Mouse (Mus musculus) embryonic facial prominence, embryonic 15.5 days (tissue): ENCODE measurements around the gene Cntn2. TPM values are rescaled to one million over a fixed set of nuclear protein-coding genes. Genes with fewer than 3 reads are reported as not detected.

Experiments used
- ATAC-seq: fragments of 200-750 bp; cut with Nextera tagmentation; 2 replicates; pipeline ENCODE4 v1.8.0; 2017; ENCODE audit warnings: low read depth, moderate TSS enrichment; ENCODE audit not compliant: insufficient number of reproducible peaks, low FRiP score, low TSS enrichment
- H3K27ac ChIP-seq: fragments of 300-500 bp; sonication (generic); replicated peaks from 2 replicates; pipeline ENCODE4 v1.5.1; 2015; ENCODE audit warnings: mild to moderate bottlenecking, inconsistent platforms
- H3K27me3 ChIP-seq: fragments of 300-500 bp; sonication (generic); 2 replicates; pipeline ENCODE4 v1.6.1; 2015; ENCODE audit warnings: inconsistent platforms
- H3K36me3 ChIP-seq: fragments of 300-500 bp; sonication (generic); 2 replicates; pipeline ENCODE4 v1.6.1; 2015; ENCODE audit warnings: mild to moderate bottlenecking, inconsistent platforms
- H3K4me1 ChIP-seq: fragments of 300-500 bp; sonication (generic); 2 replicates; pipeline ENCODE4 v1.6.1; 2015; ENCODE audit warnings: inconsistent platforms
- H3K4me2 ChIP-seq: fragments of 300-500 bp; sonication (generic); replicated peaks from 2 replicates; pipeline ENCODE4 v1.6.1; 2015; ENCODE audit warnings: mild to moderate bottlenecking, inconsistent platforms
- H3K4me3 ChIP-seq: fragments of 300-500 bp; sonication (generic); replicated peaks from 2 replicates; pipeline ENCODE4 v1.5.1; 2015; ENCODE audit warnings: mild to moderate bottlenecking, inconsistent platforms
- H3K9ac ChIP-seq: fragments of 300-500 bp; sonication (generic); 2 replicates; pipeline ENCODE4 v1.6.1; 2015; ENCODE audit warnings: inconsistent platforms
- H3K9me3 ChIP-seq: fragments of 300-500 bp; sonication (generic); replicated peaks from 2 replicates; pipeline ENCODE4 v1.6.1; 2016; ENCODE audit warnings: inconsistent platforms
- WGBS: fragments of 180-500 bp; shearing (Covaris S2); methylation state at CpG from one replicate; pipeline ENCODE4 v1.1.7; 2015; 5-methylcytosine and 5-hydroxymethylcytosine counted together
- polyA plus RNA-seq: library from polyadenylated mRNA; unstranded; fragments of >200 nt; fragmentation: Nextera tagmentation; extraction: Ambion mirVana; gene quantifications from 2 replicates; pipeline ENCODE4 v1.2.1, GENCODE M21; 2015

Gene Cntn2
- polyA plus RNA-seq, 1 experiment from 2014 or later: 1.5 TPM

DNA sequence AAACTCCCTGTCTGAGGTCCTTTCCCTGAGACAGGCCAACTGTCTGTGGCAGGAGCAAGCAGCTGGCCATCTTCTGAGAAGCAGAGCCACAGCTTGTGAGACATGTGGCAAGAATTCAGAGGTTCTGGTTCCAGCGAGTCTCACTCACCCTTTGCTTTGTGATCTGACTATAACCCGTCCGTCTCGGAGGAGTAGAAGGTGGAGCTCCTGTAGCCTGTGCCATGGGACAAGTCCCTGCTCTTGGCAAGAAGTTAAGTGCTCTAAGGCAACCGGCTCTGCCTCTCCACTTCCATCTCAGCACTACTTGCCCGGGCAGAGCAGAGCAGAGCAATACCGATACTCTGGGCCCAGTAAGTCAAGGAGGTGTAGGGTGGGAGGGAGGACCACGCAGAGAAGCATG, 27.9 kb upstream of the Cntn2 start:
- H3K4me2 ChIP-seq: no peak overlapping the region
- no peak overlapping the region for H3K27ac ChIP-seq
- no peak overlapping the region for H3K4me3 ChIP-seq
- H3K4me1 ChIP-seq: no peaks in the 10 kb centered on the region
- no peaks in the 10 kb centered on the region for H3K9me3 ChIP-seq
- WGBS: 72% methylated on average over 8 of the region's 8 CpGs
- H3K9ac ChIP-seq: no peak overlapping the region
- ATAC-seq: no peak
- no peaks in the 10 kb centered on the region for H3K36me3 ChIP-seq
- no peaks in the 10 kb centered on the region for H3K27me3 ChIP-seq

DNA sequence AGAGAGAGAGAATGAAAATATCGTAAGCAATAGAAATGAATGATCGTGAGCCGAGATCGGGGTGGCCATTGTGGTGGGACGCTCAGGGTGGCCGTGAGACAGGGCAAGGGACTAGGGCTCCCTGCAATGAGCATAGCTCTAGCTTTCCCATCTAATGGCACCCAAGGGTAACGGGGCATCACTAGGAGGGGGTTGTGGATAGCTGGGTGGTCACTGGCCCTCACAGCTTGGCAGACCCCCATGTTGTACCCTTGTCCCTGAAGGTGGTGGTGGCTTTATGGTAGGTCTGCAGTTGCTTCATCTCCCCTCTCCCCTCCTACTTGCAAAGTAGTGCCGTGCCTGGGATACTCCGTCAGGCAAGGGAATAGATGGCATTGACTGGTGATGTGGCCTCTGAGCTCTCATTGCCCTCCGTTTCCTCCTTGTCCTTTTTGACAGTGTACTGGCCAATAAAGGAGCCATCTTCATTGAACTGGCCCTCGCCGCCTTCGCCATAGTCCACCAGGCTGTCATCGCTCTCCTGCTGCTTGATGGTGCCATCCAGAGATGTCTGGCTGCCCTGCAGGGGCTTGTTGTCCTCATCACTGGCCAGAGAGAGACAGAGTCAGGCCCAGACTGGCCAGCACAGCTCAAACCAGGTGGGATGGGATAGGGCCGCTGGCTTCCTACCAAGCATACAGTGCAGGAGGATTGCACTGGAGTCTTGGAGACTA, 27.2 kb upstream of the Cntn2 start:
- Histone ChIP-seq H3K27me3 (no peaks in the 10 kb centered on the region), H3K4me2 (no peak overlapping the region), H3K36me3 (no peaks in the 10 kb centered on the region), H3K27ac (no peak overlapping the region), H3K9me3 (no peaks in the 10 kb centered on the region), H3K4me3 (no peak overlapping the region), H3K9ac (no peak overlapping the region), H3K4me1 (no peaks in the 10 kb centered on the region)
- ATAC-seq: no peak
- WGBS: 94% methylated on average over 15 of the region's 15 CpGs

DNA sequence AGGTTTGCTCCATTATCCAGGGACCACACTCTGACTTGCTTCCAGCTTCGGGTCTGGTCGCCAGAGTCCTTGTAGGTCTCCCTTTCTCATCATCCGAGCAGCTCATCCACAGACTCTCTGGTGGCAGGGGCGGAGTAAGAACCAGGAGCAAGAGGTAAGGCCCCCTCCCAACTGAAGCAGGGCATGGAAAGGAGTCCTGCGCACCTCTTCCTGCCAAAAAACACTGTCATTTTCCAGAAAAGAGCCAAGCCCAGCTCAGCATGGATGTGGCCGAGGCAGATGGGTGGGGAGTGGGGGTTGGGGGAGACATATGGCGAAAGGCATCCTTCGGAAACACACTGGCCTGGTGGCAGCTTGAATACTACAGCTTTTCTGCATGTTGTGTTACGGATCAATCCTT, 26.5 kb upstream of the Cntn2 start:
- no peak overlapping the region for H3K4me3 ChIP-seq
- no peak overlapping the region for H3K9ac ChIP-seq
- no peak overlapping the region for H3K27ac ChIP-seq
- 71% methylated on average over 9 of the region's 9 CpGs for WGBS
- ATAC-seq: no peak
- no peaks in the 10 kb centered on the region for H3K9me3 ChIP-seq
- H3K27me3 ChIP-seq: no peaks in the 10 kb centered on the region
- H3K4me1 ChIP-seq: no peaks in the 10 kb centered on the region
- no peaks in the 10 kb centered on the region for H3K36me3 ChIP-seq
- no peak overlapping the region for H3K4me2 ChIP-seq

DNA sequence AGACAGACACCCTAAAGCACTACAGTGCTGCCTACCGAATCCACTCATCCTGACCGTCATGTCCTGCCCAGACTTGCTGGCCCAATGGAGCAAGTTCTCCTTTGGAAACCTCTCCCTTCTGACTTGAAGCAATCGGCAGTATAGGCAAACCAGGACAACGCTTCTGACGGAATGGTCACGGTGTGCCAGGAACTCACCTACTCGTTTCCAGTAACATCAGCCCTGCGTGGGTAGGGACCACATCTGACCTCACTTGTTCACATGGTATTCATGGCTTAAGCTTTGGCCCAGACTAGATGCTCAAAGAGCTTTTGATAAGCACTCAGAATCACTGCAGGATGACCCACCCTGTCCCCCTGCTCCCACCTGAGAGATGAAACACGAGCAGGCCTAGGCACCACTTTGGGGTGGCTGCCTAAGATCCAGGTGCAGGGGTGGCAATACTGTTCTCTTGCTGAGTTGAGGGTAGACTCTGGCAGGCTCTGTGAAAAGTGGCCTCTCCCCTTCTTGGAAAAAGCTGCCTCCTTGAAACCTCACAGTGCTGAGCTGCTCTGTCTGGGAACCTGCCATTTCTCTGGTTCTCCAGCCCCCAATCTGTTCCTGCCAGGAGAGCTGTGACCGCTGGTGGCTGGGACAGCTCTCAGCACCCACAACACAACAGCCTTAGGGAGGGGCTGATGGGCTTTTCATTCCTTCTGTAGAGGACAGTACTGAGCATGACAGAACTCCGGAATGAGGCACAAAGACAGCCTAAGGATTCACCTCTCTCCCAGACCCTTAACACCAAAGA, 24.5 kb upstream of the Cntn2 start:
- H3K36me3 ChIP-seq: no peaks in the 10 kb centered on the region
- WGBS: 66% methylated on average over 11 of the region's 11 CpGs
- ATAC-seq: no peak
- H3K27ac ChIP-seq: no peak overlapping the region
- no peak overlapping the region for H3K4me2 ChIP-seq
- no peaks in the 10 kb centered on the region for H3K4me1 ChIP-seq
- no peaks in the 10 kb centered on the region for H3K27me3 ChIP-seq
- no peak overlapping the region for H3K4me3 ChIP-seq
- H3K9ac ChIP-seq: no peak overlapping the region
- H3K9me3 ChIP-seq: no peaks in the 10 kb centered on the region

DNA sequence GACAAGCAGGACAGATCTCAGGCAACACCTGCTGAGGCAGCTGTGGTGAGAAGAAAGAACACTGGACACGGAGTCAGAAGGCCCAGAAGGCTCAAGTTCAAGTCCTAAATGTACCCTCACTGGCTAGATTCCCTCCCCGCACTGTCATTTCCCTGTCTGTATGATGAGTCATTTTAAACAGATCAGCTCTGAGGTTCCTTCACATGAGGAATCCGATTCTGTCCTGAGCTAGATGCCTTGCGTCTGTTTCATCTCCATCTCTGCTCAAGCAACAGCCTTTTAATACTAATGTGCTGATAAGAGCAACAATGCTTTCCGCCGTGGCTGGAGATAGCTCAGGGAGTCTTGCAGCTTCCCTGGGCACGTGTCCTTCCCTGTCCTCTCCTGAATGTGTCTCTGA, 22.7 kb upstream of the Cntn2 start:
- Histone ChIP-seq H3K9me3 (no peaks in the 10 kb centered on the region), H3K9ac (no peak overlapping the region), H3K4me2 (no peak overlapping the region), H3K27ac (no peak overlapping the region), H3K4me1 (peaks cover 4% of the 10 kb centered on the region), H3K36me3 (no peaks in the 10 kb centered on the region), H3K27me3 (no peaks in the 10 kb centered on the region), H3K4me3 (no peak overlapping the region)
- no peak for ATAC-seq
- 64% methylated on average over 7 of the region's 7 CpGs for WGBS

DNA sequence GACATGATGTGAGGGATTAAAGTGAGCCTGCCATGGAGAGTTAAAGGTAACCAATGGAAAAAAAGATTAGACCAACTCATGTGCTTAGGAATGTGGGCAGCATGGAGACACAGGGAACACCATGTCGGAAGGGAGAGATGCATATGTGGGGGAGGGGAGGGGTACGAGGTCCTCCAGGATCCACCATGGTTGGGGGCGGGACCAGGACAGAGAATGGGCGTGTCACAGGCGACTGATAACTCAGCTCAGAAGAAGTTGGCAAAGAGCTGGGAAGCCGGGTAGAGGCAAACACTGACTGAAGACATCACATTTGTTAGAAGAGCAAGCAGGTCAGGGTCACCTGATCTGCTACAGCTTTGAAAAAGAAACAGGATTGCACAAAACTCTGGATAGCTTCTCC, 21.9 kb upstream of the Cntn2 start:
- ATAC-seq: no peak
- no peak overlapping the region for H3K4me2 ChIP-seq
- peaks cover 4% of the 10 kb centered on the region for H3K4me1 ChIP-seq
- H3K4me3 ChIP-seq: no peak overlapping the region
- no peak overlapping the region for H3K27ac ChIP-seq
- no peaks in the 10 kb centered on the region for H3K9me3 ChIP-seq
- 35% methylated on average over 6 of the region's 6 CpGs for WGBS
- no peaks in the 10 kb centered on the region for H3K36me3 ChIP-seq
- no peaks in the 10 kb centered on the region for H3K27me3 ChIP-seq
- H3K9ac ChIP-seq: no peak overlapping the region

DNA sequence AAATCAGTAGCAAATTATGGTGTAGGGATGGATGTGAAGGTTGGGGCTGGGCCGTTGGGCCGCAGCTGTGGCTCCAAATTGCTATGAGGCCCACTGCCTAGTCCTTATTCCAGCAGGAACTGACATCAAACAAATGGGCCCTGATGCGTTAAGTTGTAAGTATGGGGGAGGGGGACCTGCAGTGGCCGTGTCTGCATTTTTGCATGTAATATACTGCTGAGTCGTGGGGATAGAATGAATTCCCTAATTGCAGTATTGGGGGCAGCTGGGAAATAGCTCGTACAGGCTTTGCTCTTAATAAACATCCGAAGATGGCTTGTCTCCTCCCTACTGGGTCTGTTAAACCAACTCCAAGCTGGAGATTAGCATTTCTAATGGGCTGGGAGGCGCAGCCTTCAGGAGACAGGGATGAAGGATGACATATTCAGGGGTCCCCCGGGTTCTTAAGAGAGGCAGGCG, 19.3 kb upstream of the Cntn2 start:
- Histone ChIP-seq H3K27ac (no peak overlapping the region), H3K9ac (no peak overlapping the region), H3K27me3 (no peaks in the 10 kb centered on the region), H3K36me3 (no peaks in the 10 kb centered on the region), H3K4me1 (peaks cover 12% of the 10 kb centered on the region), H3K4me3 (no peak overlapping the region), H3K9me3 (no peaks in the 10 kb centered on the region), H3K4me2 (no peak overlapping the region)
- ATAC-seq: no peak
- 43% methylated on average over 10 of the region's 10 CpGs for WGBS

DNA sequence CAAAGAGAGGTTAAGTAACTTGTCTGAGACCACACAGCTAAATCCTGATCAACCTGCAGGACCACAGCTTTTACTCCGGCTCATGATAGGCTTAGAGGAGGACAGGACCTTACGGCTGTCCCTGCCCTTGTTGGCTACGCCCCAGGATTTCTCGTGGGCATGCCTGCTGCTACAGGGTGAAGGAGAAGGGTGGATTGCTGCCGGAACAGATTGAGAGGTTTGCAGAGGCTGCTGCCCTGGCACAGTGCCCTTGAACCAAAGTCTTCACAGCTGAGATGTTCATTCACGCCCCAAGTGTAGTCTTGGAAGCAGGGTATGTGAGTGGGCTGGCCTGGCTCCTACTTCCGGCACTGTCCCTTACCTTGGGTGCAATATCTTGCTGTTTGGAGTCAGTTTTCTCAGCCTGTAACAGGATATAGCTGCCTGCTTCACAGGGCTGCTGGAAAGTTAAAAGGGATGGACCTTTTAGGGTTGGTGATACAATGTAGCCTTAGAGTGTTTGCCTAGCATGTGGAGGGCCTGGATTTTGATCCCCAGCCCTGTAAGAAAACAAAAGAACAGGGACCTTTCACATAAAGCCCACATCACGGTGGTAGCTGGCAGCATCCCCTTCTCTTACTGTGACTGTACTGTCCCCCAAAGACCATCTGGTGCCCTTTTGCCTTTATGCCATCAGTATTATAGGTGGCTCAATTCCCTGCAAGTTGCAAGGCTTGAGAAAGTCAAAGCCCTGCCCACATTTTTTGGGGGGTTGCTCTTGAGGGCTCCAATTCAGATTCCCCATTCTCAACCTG, 18.0 kb upstream of the Cntn2 start:
- peaks cover 12% of the 10 kb centered on the region for H3K4me1 ChIP-seq

DNA sequence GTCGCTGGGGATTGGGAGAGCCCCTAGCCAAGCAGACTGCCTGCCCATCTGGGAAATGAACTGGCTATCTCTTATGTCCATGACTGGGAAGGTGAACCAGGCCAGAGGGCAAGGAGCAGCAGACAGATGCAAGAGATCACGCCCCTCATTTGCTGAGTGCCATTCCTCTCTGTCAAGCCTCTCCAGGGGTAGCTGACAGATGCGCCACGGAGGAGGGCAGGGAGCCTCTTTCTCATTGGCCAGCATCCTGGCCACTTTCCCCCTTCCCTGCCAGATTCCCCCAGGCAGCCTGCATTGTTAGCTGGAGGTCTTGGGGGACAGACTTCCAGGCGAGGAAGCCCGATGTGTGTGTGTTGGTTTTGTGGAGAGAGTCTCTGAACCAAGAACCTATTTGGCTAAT, 16.0 kb upstream of the Cntn2 start:
- no peaks in the 10 kb centered on the region for H3K9me3 ChIP-seq
- no peak overlapping the region for H3K9ac ChIP-seq
- no peak for ATAC-seq
- peaks cover 12% of the 10 kb centered on the region for H3K4me1 ChIP-seq
- no peak overlapping the region for H3K27ac ChIP-seq
- H3K4me2 ChIP-seq: no peak overlapping the region
- no peaks in the 10 kb centered on the region for H3K36me3 ChIP-seq
- no peaks in the 10 kb centered on the region for H3K27me3 ChIP-seq
- 27% methylated on average over 6 of the region's 6 CpGs for WGBS
- no peak overlapping the region for H3K4me3 ChIP-seq

More for the DNA sequence above, 18.0 kb upstream of the Cntn2 start:
- 53% methylated on average over 8 of the region's 8 CpGs for WGBS
- no peaks in the 10 kb centered on the region for H3K36me3 ChIP-seq
- H3K4me2 ChIP-seq: no peak overlapping the region
- H3K27ac ChIP-seq: no peak overlapping the region
- no peak for ATAC-seq
- no peaks in the 10 kb centered on the region for H3K27me3 ChIP-seq
- no peak overlapping the region for H3K9ac ChIP-seq
- no peak overlapping the region for H3K4me3 ChIP-seq
- H3K9me3 ChIP-seq: no peaks in the 10 kb centered on the region

DNA sequence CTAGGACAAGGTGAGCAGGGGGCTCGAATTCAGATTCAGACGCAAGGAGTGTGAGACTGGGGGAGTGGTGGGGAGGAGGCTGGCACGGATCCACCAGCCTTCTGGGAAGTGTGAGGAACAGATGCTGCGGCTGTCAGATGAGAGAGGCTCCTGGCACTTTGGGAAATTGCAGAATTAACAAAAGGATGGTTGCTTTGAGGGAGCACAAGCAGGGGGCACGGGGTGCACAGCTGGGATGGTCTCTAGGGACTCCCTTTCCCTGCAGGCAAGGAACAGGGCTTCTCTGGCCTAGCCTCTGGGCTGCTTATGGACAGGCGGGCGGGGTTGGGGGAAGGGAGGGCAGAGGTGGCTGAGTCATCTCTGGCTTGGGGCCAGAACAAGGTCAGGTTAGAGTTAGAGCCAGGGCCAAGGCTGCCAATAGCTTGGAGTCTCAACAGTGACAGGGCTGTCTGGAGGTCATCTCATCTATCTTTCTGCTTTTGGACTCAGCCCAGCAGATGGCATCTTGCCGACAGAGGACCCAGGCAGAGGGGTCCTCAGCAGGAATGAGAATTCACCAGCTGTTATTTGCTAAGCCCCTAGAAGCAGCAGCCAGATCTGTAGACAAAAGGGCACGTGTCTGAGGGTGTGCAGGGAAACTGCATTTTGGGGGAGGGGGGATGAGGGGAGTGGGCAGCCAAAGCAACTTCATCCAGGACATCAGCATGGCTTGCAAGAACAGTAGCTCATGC, 15.0 kb upstream of the Cntn2 start:
- 14% methylated on average over 9 of the region's 9 CpGs for WGBS
- H3K27ac ChIP-seq: no peak overlapping the region

DNA sequence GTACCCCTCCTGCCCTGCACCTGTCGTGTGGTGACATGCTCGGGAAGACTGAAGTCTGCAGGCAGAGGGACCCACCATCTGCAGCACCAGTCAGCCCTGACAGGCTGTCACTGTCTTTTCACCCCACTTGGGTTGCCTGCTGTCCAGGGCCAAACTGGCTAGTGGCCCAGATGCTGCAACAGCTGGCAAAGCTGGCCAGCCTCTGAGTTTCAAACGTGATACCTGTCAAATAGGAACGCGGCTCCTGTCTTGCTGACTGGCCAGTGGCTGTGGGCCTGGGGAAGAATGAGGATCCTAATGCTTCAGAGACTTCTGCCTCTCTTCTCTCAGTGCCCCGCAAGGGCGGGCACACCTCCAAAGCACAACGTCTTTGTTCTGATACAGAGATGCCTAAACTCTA, 733 bp upstream of the Cntn2 start:
- no peaks in the 10 kb centered on the region for H3K36me3 ChIP-seq
- 67% methylated on average over 8 of the region's 8 CpGs for WGBS
- peaks cover 10% of the 10 kb centered on the region for H3K4me1 ChIP-seq
- no peaks in the 10 kb centered on the region for H3K9me3 ChIP-seq
- no peak overlapping the region for H3K9ac ChIP-seq
- H3K27ac ChIP-seq: no peak overlapping the region
- peaks cover 48% of the 10 kb centered on the region for H3K27me3 ChIP-seq
- no peak for ATAC-seq
- no peak overlapping the region for H3K4me3 ChIP-seq
- no peak overlapping the region for H3K4me2 ChIP-seq

More for the DNA sequence above, 15.0 kb upstream of the Cntn2 start:
- Histone ChIP-seq H3K4me1 (peaks cover 12% of the 10 kb centered on the region), H3K36me3 (no peaks in the 10 kb centered on the region), H3K4me2 (no peak overlapping the region), H3K27me3 (no peaks in the 10 kb centered on the region), H3K4me3 (no peak overlapping the region), H3K9ac (no peak overlapping the region), H3K9me3 (no peaks in the 10 kb centered on the region)
- ATAC-seq: peak; percentile 37
